Mouse (Mus musculus): Measurements from ENCODE around the gene Immt. TPM values are rescaled to one million over a fixed set of nuclear protein-coding genes. Genes with fewer than 3 reads are reported as not detected.

The Immt gene
- polyA plus RNA-seq (2012; rRNA removed) = 70.6 and 78.4 TPM in 2 replicates

GRCm38 (mm10) chr6:71830690-71831580 is at the start of gene Immt:
TSS of gene Immt (plus strand) at chr6:71831331.
- under 1% methylated on average over 64 of the region's 64 CpGs for WGBS
- DNase-seq (ENCODE audit: low read depth, low spot score) = peak; percentile 92

GRCm38 (mm10) chr6:71783165-71783564 is 48.0 kb upstream of the Immt start:
- whole genome bisulfite sequencing = 84% methylated on average over 5 of the region's 5 CpGs
- DNase-seq (ENCODE audit: low read depth, low spot score) = no peak

- WGBS = 64% methylated on average over 9 of the region's 9 CpGs
Observed at GRCm38 (mm10) chr6:71788348-71788747, 42.8 kb upstream of the Immt start.

GRCm38 (mm10) chr6:71791771-71792170 is 39.4 kb upstream of the Immt start:
- no peak for DNase-seq (ENCODE audit: low read depth, low spot score)
- 80% methylated on average over 6 of the region's 6 CpGs for WGBS

More at GRCm38 (mm10) chr6:71788348-71788747, 42.8 kb upstream of the Immt start:
- DNase-seq (ENCODE audit: low read depth, low spot score) = no peak

GRCm38 (mm10) chr6:71799391-71799790 is 31.7 kb upstream of the Immt start:
- 50% methylated on average over 3 of the region's 3 CpGs for WGBS
- no peak for DNase-seq (ENCODE audit: low read depth, low spot score)

GRCm38 (mm10) chr6:71801011-71801713 is 30.0 kb upstream of the Immt start:
- no peak for DNase-seq (ENCODE audit: low read depth, low spot score)
- 68% methylated on average over 7 of the region's 7 CpGs for WGBS

- 70% methylated on average over 10 of the region's 10 CpGs for WGBS
Observed at GRCm38 (mm10) chr6:71801714-71802094, 29.4 kb upstream of the Immt start.

GRCm38 (mm10) chr6:71803609-71804008 is 27.5 kb upstream of the Immt start:
- 85% methylated on average over 1 of the region's 1 CpGs for WGBS
- DNase-seq (ENCODE audit: low read depth, low spot score) = no peak

More at GRCm38 (mm10) chr6:71801714-71802094, 29.4 kb upstream of the Immt start:
- DNase-seq (ENCODE audit: low read depth, low spot score) = no peak

- peak; percentile 27 for DNase-seq (ENCODE audit: low read depth, low spot score)
- WGBS = 16% methylated on average over 12 of the region's 12 CpGs
Observed at GRCm38 (mm10) chr6:71804061-71804829, 26.9 kb upstream of the Immt start.

GRCm38 (mm10) chr6:71806713-71807112 is 24.4 kb upstream of the Immt start:
- 29% methylated on average over 1 of the region's 1 CpGs for WGBS
- DNase-seq (ENCODE audit: low read depth, low spot score) = no peak

- 61% methylated on average over 9 of the region's 9 CpGs for WGBS
Observed at GRCm38 (mm10) chr6:71809890-71810289, 21.2 kb upstream of the Immt start.

GRCm38 (mm10) chr6:71812820-71813219 is 18.3 kb upstream of the Immt start:
- DNase-seq (ENCODE audit: low read depth, low spot score) = no peak
- WGBS = 60% methylated on average over 2 of the region's 2 CpGs

More at GRCm38 (mm10) chr6:71809890-71810289, 21.2 kb upstream of the Immt start:
- DNase-seq (ENCODE audit: low read depth, low spot score) = no peak

GRCm38 (mm10) chr6:71819764-71820292 is 11.3 kb upstream of the Immt start:
- WGBS = 74% methylated on average over 5 of the region's 5 CpGs
- no peak for DNase-seq (ENCODE audit: low read depth, low spot score)

- no peak for DNase-seq (ENCODE audit: low read depth, low spot score)
- under 1% methylated on average over 7 of the region's 7 CpGs for WGBS
Observed at GRCm38 (mm10) chr6:71823085-71823484, 8.0 kb upstream of the Immt start.

GRCm38 (mm10) chr6:71823488-71823887 is 7.6 kb upstream of the Immt start:
- WGBS = under 1% methylated on average over 19 of the region's 19 CpGs
- DNase-seq (ENCODE audit: low read depth, low spot score) = peak; percentile 94

- WGBS = 32% methylated on average over 3 of the region's 3 CpGs
- no peak for DNase-seq (ENCODE audit: low read depth, low spot score)
Observed at GRCm38 (mm10) chr6:71823961-71824360, 7.2 kb upstream of the Immt start.

GRCm38 (mm10) chr6:71826869-71827268 is 4.3 kb upstream of the Immt start, which contains the start of gene Mrpl35:
TSS of gene Mrpl35 (minus strand) at chr6:71826969.
- WGBS = 35% methylated on average over 1 of the region's 1 CpGs

GRCm38 (mm10) chr6:71829768-71830167 is 1.4 kb upstream of the Immt start:
- 86% methylated on average over 9 of the region's 9 CpGs for WGBS

More at GRCm38 (mm10) chr6:71826869-71827268, 4.3 kb upstream of the Immt start, which contains the start of gene Mrpl35:
- DNase-seq (ENCODE audit: low read depth, low spot score) = no peak

GRCm38 (mm10) chr6:71831581-71831960 is 440 bp downstream of the Immt start:
- under 1% methylated on average over 21 of the region's 21 CpGs for WGBS
- DNase-seq (ENCODE audit: low read depth, low spot score) = peak; percentile 91

More at GRCm38 (mm10) chr6:71829768-71830167, 1.4 kb upstream of the Immt start:
- no peak for DNase-seq (ENCODE audit: low read depth, low spot score)

All from large intestine, adult 2 months (tissue).